Mouse (Mus musculus) ES-E14 (cell line): ENCODE data around the gene Btn2a2. TPM values are rescaled to one million over a fixed set of nuclear protein-coding genes. Genes with fewer than 3 reads are reported as not detected.

Source experiments
- DNase-seq: peaks from one replicate; pipeline ENCODE4 v3.0.0-alpha.2; 2013; ENCODE audit warnings: low read depth, low spot score
- H3K27ac ChIP-seq: 2 replicates; pipeline ENCODE4 v1.5.1; 2012; ENCODE audit warnings: low read depth, mild to moderate bottlenecking, low read length, moderate library complexity, mixed read lengths; ENCODE audit not compliant: poor library complexity, insufficient read depth, severe bottlenecking
- H3K36me3 ChIP-seq: 2 replicates; pipeline ENCODE4 v1.6.1; 2012; ENCODE audit warnings: mild to moderate bottlenecking, low read length, moderate library complexity, mixed read lengths; ENCODE audit not compliant: control insufficient read depth, poor library complexity, insufficient read depth, severe bottlenecking
- H3K4me1 ChIP-seq, 2 experiments: fragments of 150-350 bp in 1 of 2; sonication (generic) in 1 of 2; 2 replicates each; pipeline ENCODE4 v1.6.1; 2012; ENCODE audit warnings: low read length in 2 of 2, mild to moderate bottlenecking in 1 of 2, mixed read lengths in 1 of 2; ENCODE audit not compliant: control insufficient read depth in 2 of 2, insufficient read depth in 2 of 2, poor library complexity in 1 of 2
- H3K4me3 ChIP-seq, 2 experiments: fragments of 150-350 bp in 1 of 2; sonication (generic) in 1 of 2; 2 replicates each; pipeline ENCODE4 v1.5.1; 2012; ENCODE audit warnings: low read length in 2 of 2, low read depth in 1 of 2, mild to moderate bottlenecking in 1 of 2, mixed read lengths in 1 of 2; ENCODE audit not compliant: insufficient read depth in 1 of 2, poor library complexity in 1 of 2, severe bottlenecking in 1 of 2
- H3K9ac ChIP-seq: 2 replicates; pipeline ENCODE4 v1.6.1; 2012; ENCODE audit warnings: low read depth, mild to moderate bottlenecking, low read length, mixed read lengths; ENCODE audit not compliant: poor library complexity, insufficient read depth, severe bottlenecking
- H3K9me3 ChIP-seq: fragments of 150-350 bp; sonication (generic); 2 replicates; pipeline ENCODE4 v1.6.1; 2012; ENCODE audit warnings: low read depth, mild to moderate bottlenecking, low read length; ENCODE audit not compliant: control insufficient read depth, insufficient read depth
- CHD2 ChIP-seq: IDR thresholded peaks from 2 replicates; pipeline ENCODE4 v1.6.1; 2014; ENCODE audit warnings: mild to moderate bottlenecking, low read depth, low read length, inconsistent platforms
- HCFC1 ChIP-seq: IDR thresholded peaks from 2 replicates; pipeline ENCODE4 v1.6.1; 2012; ENCODE audit warnings: low read length, inconsistent platforms, borderline replicate concordance; ENCODE audit not compliant: insufficient read depth
- MAFK ChIP-seq: IDR thresholded peaks from 2 replicates; pipeline ENCODE4 v1.6.1; 2014; ENCODE audit warnings: mild to moderate bottlenecking, low read depth, low read length, inconsistent platforms; ENCODE audit not compliant: insufficient read depth
- ZC3H11A ChIP-seq: IDR thresholded peaks from 2 replicates; pipeline ENCODE4 v1.6.1; 2012; ENCODE audit warnings: low read depth, mild to moderate bottlenecking, inconsistent platforms, low read length, borderline replicate concordance
- ZNF384 ChIP-seq: IDR thresholded peaks from 2 replicates; pipeline ENCODE4 v1.6.1; 2012; ENCODE audit warnings: low read depth, low read length, inconsistent platforms
- in situ Hi-C, 2 experiments: fragments of 600-800 bp; cut with MboI; formaldehyde crosslinking; loops; one replicate each; pipeline ENCODE4 v1.15.1; 2025; ENCODE audit warnings: low sequenced_read_pairs in 2 of 2, inconsistent platforms in 1 of 2; ENCODE audit not compliant: unreplicated experiment in 2 of 2
- total RNA-seq: library from RNA; depleted of rRNA; stranded (reverse); fragments of 300-350 nt; gene quantifications from 2 replicates; pipeline ENCODE4 v1.2.3, GENCODE M21; 2012

Btn2a2 gene
- total RNA-seq, 1 experiment, result 1.5 TPM

DNA sequence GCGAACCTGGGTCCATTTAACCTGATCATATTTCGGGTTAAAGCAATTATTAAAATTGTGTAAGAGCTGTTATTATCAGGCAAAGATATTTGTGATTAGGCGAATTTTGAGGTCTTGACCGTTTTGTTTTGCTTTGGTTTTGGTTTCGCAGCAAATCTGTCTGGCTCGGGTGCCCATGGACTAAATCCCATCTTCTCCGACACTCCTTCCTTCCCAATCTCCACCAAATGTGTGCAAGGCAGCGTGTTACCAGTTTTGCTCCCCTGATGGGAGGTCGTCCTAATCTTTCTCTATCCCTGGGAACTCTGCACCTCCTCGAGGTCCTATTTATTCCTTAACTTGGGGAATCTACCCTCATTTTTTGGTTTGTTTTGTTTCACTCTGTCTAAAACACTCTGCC lies 43.5 kb downstream of the Btn2a2 start:
- TF ChIP-seq HCFC1 (no peak), ZNF384 (no peak), ZC3H11A (no peak), CHD2 (no peak), MAFK (no peak)
- peak overlapping the region; percentile 95 for H3K9ac ChIP-seq
- peaks cover 3 to 4% of the 10 kb centered on the region in 2 experiments; a peak in 2 of 4 replicates for H3K4me1 ChIP-seq
- no peaks in the 10 kb centered on the region for H3K36me3 ChIP-seq
- no peak for DNase-seq
- H3K4me3 ChIP-seq, result peak overlapping the region; percentile 74 to 91
- no peaks in the 10 kb centered on the region for H3K9me3 ChIP-seq
- peak overlapping the region; percentile 99 for H3K27ac ChIP-seq
- in situ Hi-C loops, result loop anchor here (25.0 kb wide), 1 partner anchor 1533 kb away; no protein-coding TSS in a partner anchor

DNA sequence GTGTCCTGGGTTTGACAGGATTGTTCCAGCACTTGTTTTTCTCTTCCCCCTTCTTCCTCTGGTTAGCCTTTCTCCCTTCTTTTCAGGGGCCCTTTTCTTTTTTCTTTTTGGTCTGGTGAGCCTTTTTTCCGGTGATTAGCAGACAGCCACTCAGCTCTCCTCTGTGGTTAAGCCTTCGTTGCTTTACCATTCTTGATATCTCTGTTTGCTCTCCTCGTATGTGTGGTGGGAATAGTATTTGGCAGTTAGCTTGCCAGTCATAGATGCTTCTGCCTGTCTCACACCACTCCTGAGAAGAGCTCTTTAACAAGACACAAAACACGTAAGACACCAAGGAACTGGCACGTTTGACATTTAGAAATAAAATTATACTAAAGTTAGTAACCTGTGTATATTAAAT lies 44.2 kb downstream of the Btn2a2 start:
- TF ChIP-seq CHD2 (no peak), MAFK (no peak)
- DNase-seq, result no peak
- Histone ChIP-seq H3K4me1 (peaks cover 3 to 4% of the 10 kb centered on the region in 2 experiments; a peak in 2 of 4 replicates), H3K36me3 (no peaks in the 10 kb centered on the region), H3K9me3 (no peaks in the 10 kb centered on the region), H3K9ac (no peak overlapping the region; the same call in 1 of the 2 replicates), H3K4me3 (peak overlapping the region in 1 of 2 experiments; percentile 74; a peak in 1 of 4 replicates), H3K27ac (no peak overlapping the region)
- in situ Hi-C loops, result loop anchor here (25.0 kb wide), 1 partner anchor 1532 kb away; no protein-coding TSS in a partner anchor

DNA sequence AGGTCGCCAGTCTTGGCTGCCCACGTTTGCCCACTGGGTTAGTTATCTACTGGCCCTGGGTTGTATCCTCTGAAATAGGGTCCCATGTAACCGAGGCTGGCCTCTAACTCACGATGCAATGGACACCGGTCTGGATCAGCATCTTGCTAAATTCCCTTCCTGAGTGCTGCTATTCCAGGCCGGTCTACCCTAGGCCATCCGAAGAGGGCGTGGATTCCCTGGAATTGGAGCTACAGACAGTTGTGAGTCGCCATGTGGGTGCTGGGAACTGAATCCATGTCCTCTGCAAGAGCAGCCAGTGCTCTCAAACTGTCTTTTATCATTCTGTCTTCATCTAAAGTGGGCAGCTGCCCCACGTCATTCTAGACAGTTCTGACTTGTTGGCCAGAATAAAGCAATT lies 48.8 kb downstream of the Btn2a2 start:
- Histone ChIP-seq H3K9me3 (no peaks in the 10 kb centered on the region), H3K27ac (0 out of 2 replicates have a peak overlapping the region, but pooled peaks have one; percentile 36), H3K9ac (peak overlapping the region; percentile 52; the same call in 1 of the 2 replicates), H3K4me1 (peaks cover 2% of the 10 kb centered on the region in 2 experiments; a peak in 1 of 4 replicates), H3K4me3 (peak overlapping the region; percentile 7 to 15; a peak in 2 of 4 replicates), H3K36me3 (no peaks in the 10 kb centered on the region)
- DNase-seq, result no peak
- in situ Hi-C loops, result loop anchor here (25.0 kb wide), 1 partner anchor 1528 kb away; no protein-coding TSS in a partner anchor
- TF ChIP-seq HCFC1 (no peak), CHD2 (no peak), MAFK (no peak), ZC3H11A (no peak), ZNF384 (no peak)

DNA sequence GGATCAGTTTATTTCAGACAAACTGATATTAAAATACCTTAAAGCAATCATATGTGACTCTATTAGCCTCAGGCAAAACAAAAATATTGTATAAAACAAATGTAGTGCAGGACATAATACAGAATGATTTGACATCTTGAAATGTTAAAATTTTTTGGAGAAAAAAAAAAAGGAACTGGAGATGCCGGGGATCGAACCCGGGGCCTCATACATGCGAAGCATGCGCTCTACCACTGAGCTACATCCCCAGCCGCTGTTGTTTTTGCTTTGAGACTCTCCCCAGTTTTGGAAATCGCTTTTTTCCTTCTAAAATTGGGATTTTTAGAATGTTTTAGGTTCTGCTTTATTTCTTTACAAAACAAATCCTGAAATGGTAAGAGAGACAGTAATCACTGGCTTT lies 50.1 kb downstream of the Btn2a2 start:
- no peaks in the 10 kb centered on the region for H3K4me1 ChIP-seq
- in situ Hi-C loops, result loop anchor here (25.0 kb wide), 1 partner anchor 1526 kb away; no protein-coding TSS in a partner anchor
- peak overlapping the region; percentile 73 for H3K4me3 ChIP-seq
- H3K36me3 ChIP-seq, result no peaks in the 10 kb centered on the region
- no peak overlapping the region for H3K9ac ChIP-seq
- DNase-seq, result no peak
- no peak overlapping the region; the same call in 1 of the 2 replicates for H3K27ac ChIP-seq
- no peaks in the 10 kb centered on the region for H3K9me3 ChIP-seq
- TF ChIP-seq ZC3H11A, result no peak
- no peak for TF ChIP-seq CHD2
- TF ChIP-seq HCFC1, result no peak
- peak; percentile 90 for TF ChIP-seq ZNF384
- peak; percentile 76 for TF ChIP-seq MAFK

DNA sequence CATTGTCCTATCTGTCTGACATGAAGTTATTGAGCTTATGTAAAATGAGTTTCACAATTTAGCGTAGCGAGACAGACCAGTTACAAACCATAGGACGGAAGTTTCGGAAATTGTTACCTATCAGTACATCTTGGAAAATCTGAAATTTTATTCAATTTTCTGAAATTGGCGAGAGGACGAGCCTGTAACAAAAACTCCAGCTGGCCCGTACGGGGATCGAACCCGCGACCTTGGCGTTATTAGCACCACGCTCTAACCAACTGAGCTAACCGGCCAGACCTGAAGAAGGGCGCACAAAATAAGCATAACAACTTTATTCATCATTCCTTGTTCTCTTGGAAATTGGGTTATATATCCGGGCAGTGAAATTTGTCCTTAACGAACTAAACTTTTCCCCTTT lies 50.7 kb downstream of the Btn2a2 start:
- DNase-seq, result no peak
- Histone ChIP-seq H3K27ac (no peak overlapping the region), H3K36me3 (no peaks in the 10 kb centered on the region), H3K4me3 (peak overlapping the region; percentile 73), H3K4me1 (no peaks in the 10 kb centered on the region), H3K9ac (no peak overlapping the region), H3K9me3 (no peaks in the 10 kb centered on the region)
- in situ Hi-C loops, result loop anchor here (25.0 kb wide), 1 partner anchor 1526 kb away; no protein-coding TSS in a partner anchor
- TF ChIP-seq ZC3H11A, result no peak
- no peak for TF ChIP-seq CHD2
- peak; percentile 95 for TF ChIP-seq MAFK
